Mouse (Mus musculus): ENCODE measurements around the gene Sfi1.
"Not testable (repeated sequence)": the region's sequence is repeated elsewhere in the genome, so short reads cannot be mapped to it uniquely, and the experiment has no call there.

- TF ChIP-seq GATA1, TAL1 (IDR thresholded peaks at IDR 0.05; ENCODE audit: low read length): not testable (repeated sequence)
Observed at GRCm38 (mm10) chr11:3180510-3181160, 12.6 kb downstream of the Sfi1 start.
